Mouse (Mus musculus): Measurements from ENCODE around the gene Msmp. TPM values are rescaled to one million over a fixed set of nuclear protein-coding genes. Genes with fewer than 3 reads are reported as not detected.

Gene Msmp
- polyA plus RNA-seq, 1 experiment from 2014 or later: 1.6 TPM

DNA sequence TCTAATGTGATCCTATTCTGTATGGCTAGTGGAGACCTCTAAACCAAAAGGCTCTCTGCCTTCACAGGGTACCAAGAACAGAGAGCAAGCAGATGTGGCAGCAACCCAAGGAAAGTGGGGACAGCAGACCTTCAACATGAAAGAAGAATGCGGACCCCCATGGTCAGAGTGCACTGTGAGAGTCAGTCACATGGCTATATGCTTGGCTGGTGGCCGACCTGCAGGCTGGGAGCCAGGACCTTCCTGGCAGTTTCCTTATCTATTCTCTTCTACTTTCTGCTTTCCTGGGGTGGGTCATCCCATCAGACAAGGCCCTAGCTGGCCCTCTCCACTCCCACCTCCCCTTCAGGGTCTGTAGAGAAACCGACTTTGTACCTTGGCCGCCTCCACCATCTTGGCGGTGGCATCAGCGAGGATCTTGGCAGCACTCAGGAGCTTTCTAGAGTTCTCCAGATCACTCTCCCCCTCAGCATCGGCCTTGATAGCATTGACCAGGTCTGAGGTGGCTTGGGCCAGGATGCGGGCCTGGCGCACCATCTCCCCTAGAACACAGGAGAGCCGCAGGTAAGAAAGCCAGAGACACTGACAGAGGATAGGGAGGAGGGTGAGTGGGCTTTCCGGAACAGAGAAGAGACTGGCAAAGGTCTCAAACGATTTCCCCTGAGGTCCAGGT, 37.8 kb downstream of the Msmp start:
- Histone ChIP-seq H3K4me3 (replicated peaks) (no peak overlapping the region), H3K27ac (replicated peaks) (no peak overlapping the region), H3K36me3 (peaks cover 100% of the 10 kb centered on the region), H3K4me1 (no peaks in the 10 kb centered on the region), H3K9me3 (replicated peaks) (no peaks in the 10 kb centered on the region), H3K4me2 (replicated peaks) (no peak overlapping the region), H3K9ac (no peak overlapping the region), H3K27me3 (no peaks in the 10 kb centered on the region)
- ATAC-seq (ENCODE audit: insufficient number of reproducible peaks, low FRiP score, low TSS enrichment, low read depth): no peak
- 91% methylated on average over 12 of the region's 12 CpGs for WGBS

- Histone ChIP-seq H3K27me3 (no peaks in the 10 kb centered on the region), H3K4me3 (replicated peaks) (no peak overlapping the region), H3K4me2 (replicated peaks) (no peak overlapping the region), H3K27ac (replicated peaks) (no peak overlapping the region), H3K9me3 (replicated peaks) (no peaks in the 10 kb centered on the region), H3K36me3 (peaks cover 99% of the 10 kb centered on the region), H3K4me1 (no peaks in the 10 kb centered on the region), H3K9ac (no peak overlapping the region)
- WGBS: 43% methylated on average over 3 of the region's 3 CpGs
- no peak for ATAC-seq (ENCODE audit: insufficient number of reproducible peaks, low FRiP score, low TSS enrichment, low read depth)
These were observed 42.2 kb downstream of the Msmp start for GRCm38 (mm10) chr4:43542044-43542443.

DNA sequence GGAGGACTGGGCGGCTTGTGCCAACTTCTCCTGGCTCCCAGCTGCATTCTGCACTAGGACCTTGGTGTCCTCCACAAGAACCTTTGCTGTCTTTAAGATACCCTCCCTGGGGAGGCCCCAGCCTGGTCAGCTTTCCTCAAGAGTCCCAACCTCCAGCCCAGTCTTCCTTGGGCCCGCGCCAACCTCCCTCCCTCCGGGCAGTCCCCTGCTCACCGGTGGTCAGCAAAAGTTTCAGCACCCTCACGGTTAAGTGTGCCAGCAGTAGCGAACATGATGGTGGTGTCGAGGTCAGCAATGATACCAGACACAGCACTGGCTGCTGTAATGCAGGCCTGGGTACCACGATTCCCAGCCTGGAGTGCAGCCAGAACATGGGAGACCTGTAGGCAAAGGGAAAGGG, 48.3 kb downstream of the Msmp start:
- no peak for ATAC-seq (ENCODE audit: insufficient number of reproducible peaks, low FRiP score, low TSS enrichment, low read depth)
- no peak overlapping the region for H3K27ac ChIP-seq (replicated peaks)
- no peak overlapping the region for H3K9ac ChIP-seq
- H3K36me3 ChIP-seq: peaks cover 97% of the 10 kb centered on the region
- no peak overlapping the region for H3K4me2 ChIP-seq (replicated peaks)
- 95% methylated on average over 9 of the region's 9 CpGs for WGBS
- no peak overlapping the region for H3K4me3 ChIP-seq (replicated peaks)
- H3K27me3 ChIP-seq: no peaks in the 10 kb centered on the region
- H3K4me1 ChIP-seq: no peaks in the 10 kb centered on the region
- H3K9me3 ChIP-seq (replicated peaks): no peaks in the 10 kb centered on the region

- Histone ChIP-seq H3K9me3 (replicated peaks) (no peaks in the 10 kb centered on the region), H3K4me3 (replicated peaks) (no peak overlapping the region), H3K4me2 (replicated peaks) (no peak overlapping the region), H3K27me3 (no peaks in the 10 kb centered on the region), H3K9ac (no peak overlapping the region), H3K36me3 (peaks cover 97% of the 10 kb centered on the region), H3K27ac (replicated peaks) (no peak overlapping the region), H3K4me1 (no peaks in the 10 kb centered on the region)
- ATAC-seq (ENCODE audit: insufficient number of reproducible peaks, low FRiP score, low TSS enrichment, low read depth): no peak
- WGBS: 91% methylated on average over 8 of the region's 8 CpGs
These were observed 48.7 kb downstream of the Msmp start for GRCm38 (mm10) chr4:43535628-43536027.

- peaks cover 73% of the 10 kb centered on the region for H3K36me3 ChIP-seq
- no peak for ATAC-seq (ENCODE audit: insufficient number of reproducible peaks, low FRiP score, low TSS enrichment, low read depth)
- no peaks in the 10 kb centered on the region for H3K9me3 ChIP-seq (replicated peaks)
- WGBS: 80% methylated on average over 9 of the region's 9 CpGs
- H3K4me3 ChIP-seq (replicated peaks): no peak overlapping the region
- H3K4me1 ChIP-seq: 0 out of 2 replicates have a peak, but pooled peaks cover 3% of the 10 kb centered on the region
- H3K27ac ChIP-seq (replicated peaks): no peak overlapping the region
- no peak overlapping the region for H3K4me2 ChIP-seq (replicated peaks)
- no peaks in the 10 kb centered on the region for H3K27me3 ChIP-seq
- no peak overlapping the region for H3K9ac ChIP-seq
These were observed 51.0 kb downstream of the Msmp start for GRCm38 (mm10) chr4:43533270-43533669.

Small RNA genes lying within 50 kb of the gene (microRNA-seq; reads per million reads assigned to microRNA genes)
- gene Gm25262 (ENCODE audit: borderline number of aligned reads): not detected

Other genes starting within 250 kb of the Msmp start
- 18.2 TPM in 2 replicates for gene Rusc2, start 202.5 kb downstream of the Msmp start, polyA plus RNA-seq (2015; fragmentation: Nextera tagmentation; extraction: Ambion mirVana)
- gene Fam166b, start 155.4 kb downstream of the Msmp start, polyA plus RNA-seq (2015; fragmentation: Nextera tagmentation; extraction: Ambion mirVana): 0.41 and 0.44 TPM in 2 replicates
- gene Tesk1, start 142.6 kb downstream of the Msmp start, polyA plus RNA-seq (2015; fragmentation: Nextera tagmentation; extraction: Ambion mirVana): 9.2 and 9.3 TPM in 2 replicates
- 3.1 and 3.8 TPM in 2 replicates for gene Cd72, start 129.9 kb downstream of the Msmp start, polyA plus RNA-seq (2015; fragmentation: Nextera tagmentation; extraction: Ambion mirVana)
- not detected in 2 replicates for gene Sit1, start 100.8 kb downstream of the Msmp start, polyA plus RNA-seq (2015; fragmentation: Nextera tagmentation; extraction: Ambion mirVana)
- gene Ccdc107, start 91.6 kb downstream of the Msmp start, polyA plus RNA-seq (2015; fragmentation: Nextera tagmentation; extraction: Ambion mirVana): 71.7 and 81.0 TPM in 2 replicates
- 36.8 and 39.8 TPM in 2 replicates for gene Arhgef39, start 84.8 kb downstream of the Msmp start, polyA plus RNA-seq (2015; fragmentation: Nextera tagmentation; extraction: Ambion mirVana)
- gene Car9, start 77.5 kb downstream of the Msmp start, polyA plus RNA-seq (2015; fragmentation: Nextera tagmentation; extraction: Ambion mirVana): 2.5 and 4.8 TPM in 2 replicates
- gene Tpm2, start 60.7 kb downstream of the Msmp start, polyA plus RNA-seq (2015; fragmentation: Nextera tagmentation; extraction: Ambion mirVana): 456 and 604 TPM in 2 replicates
- gene Creb3, start 22.2 kb downstream of the Msmp start, polyA plus RNA-seq (2015; fragmentation: Nextera tagmentation; extraction: Ambion mirVana): 77.5 and 88.2 TPM in 2 replicates
- 55.8 and 60.9 TPM in 2 replicates for gene Tln1, start 21.8 kb downstream of the Msmp start, polyA plus RNA-seq (2015; fragmentation: Nextera tagmentation; extraction: Ambion mirVana)
- 28.6 and 32.5 TPM in 2 replicates for gene Rgp1, start 5.8 kb downstream of the Msmp start, polyA plus RNA-seq (2015; fragmentation: Nextera tagmentation; extraction: Ambion mirVana)
- 21.3 and 22.3 TPM in 2 replicates for gene Gba2, start 5.6 kb downstream of the Msmp start, polyA plus RNA-seq (2015; fragmentation: Nextera tagmentation; extraction: Ambion mirVana)
- 19.7 and 20.9 TPM in 2 replicates for gene Npr2, start 47.4 kb upstream of the Msmp start, polyA plus RNA-seq (2015; fragmentation: Nextera tagmentation; extraction: Ambion mirVana)
- gene Spag8, start 69.1 kb upstream of the Msmp start, polyA plus RNA-seq (2015; fragmentation: Nextera tagmentation; extraction: Ambion mirVana): 7.5 and 10.6 TPM in 2 replicates
- 88.1 and 91.2 TPM in 2 replicates for gene Hint2, start 72.0 kb upstream of the Msmp start, polyA plus RNA-seq (2015; fragmentation: Nextera tagmentation; extraction: Ambion mirVana)
- gene Tmem8b, start 84.5 kb upstream of the Msmp start, polyA plus RNA-seq (2015; fragmentation: Nextera tagmentation; extraction: Ambion mirVana): 5.3 and 6.1 TPM in 2 replicates
- 2.9 and 4.3 TPM in 2 replicates for gene Fam221b, start 84.7 kb upstream of the Msmp start, polyA plus RNA-seq (2015; fragmentation: Nextera tagmentation; extraction: Ambion mirVana)
- not detected in 2 replicates for gene Olfr70, start 116.3 kb upstream of the Msmp start, polyA plus RNA-seq (2015; fragmentation: Nextera tagmentation; extraction: Ambion mirVana)
- gene Olfr71, start 125.8 kb upstream of the Msmp start, polyA plus RNA-seq (2015; fragmentation: Nextera tagmentation; extraction: Ambion mirVana): not detected in 2 replicates
- gene Hrct1, start 142.7 kb upstream of the Msmp start, polyA plus RNA-seq (2015; fragmentation: Nextera tagmentation; extraction: Ambion mirVana): 0.99 and 1.2 TPM in 2 replicates
- 0.09 and 0.31 TPM in 2 replicates for gene Spaar, start 145.5 kb upstream of the Msmp start, polyA plus RNA-seq (2015; fragmentation: Nextera tagmentation; extraction: Ambion mirVana)
- gene Olfr159, start 186.5 kb upstream of the Msmp start, polyA plus RNA-seq (2015; fragmentation: Nextera tagmentation; extraction: Ambion mirVana): not detected in 2 replicates
- gene Olfr156, start 239.4 kb upstream of the Msmp start, polyA plus RNA-seq (2015; fragmentation: Nextera tagmentation; extraction: Ambion mirVana): 0.13 TPM in 1 of 2 replicates, not detected in the other

Measured in embryonic facial prominence, embryonic 15.5 days (tissue).